Mouse (Mus musculus) myocyte (in vitro differentiated cells): ENCODE results near the gene Scfd2. TPM values are rescaled to one million over a fixed set of nuclear protein-coding genes. Genes with fewer than 3 reads are reported as not detected.

ENCODE experiments used
- H3K27me3 ChIP-seq: one replicate; pipeline ENCODE4 v1.6.1; 2011; ENCODE audit not compliant: control insufficient read depth, insufficient read depth, insufficient read length
- H3K36me3 ChIP-seq: one replicate; pipeline ENCODE4 v1.6.1; 2011; ENCODE audit not compliant: control insufficient read depth, insufficient read depth
- H3K4me2 ChIP-seq: one replicate; pipeline ENCODE4 v1.6.1; 2011; ENCODE audit warnings: low read depth, control low read depth
- H3K4me3 ChIP-seq: one replicate; pipeline ENCODE4 v1.5.1; 2011; ENCODE audit warnings: mild to moderate bottlenecking, control low read depth, moderate library complexity
- H3K79me2 ChIP-seq: one replicate; pipeline ENCODE4 v1.6.1; 2011; ENCODE audit not compliant: control insufficient read depth, insufficient read depth
- H3ac ChIP-seq: one replicate; pipeline ENCODE4 v1.6.1; 2011; ENCODE audit not compliant: control insufficient read depth, insufficient read length
- CEBPB ChIP-seq: IDR thresholded peaks from 2 replicates; pipeline ENCODE4 v1.6.1; 2011; ENCODE audit warnings: mild to moderate bottlenecking, moderate library complexity; ENCODE audit not compliant: poor library complexity, insufficient read depth, severe bottlenecking
- E2F4 ChIP-seq: IDR thresholded peaks from one replicate; pipeline ENCODE4 v1.6.1; 2011; ENCODE audit warnings: mild to moderate bottlenecking, control low read depth, moderate library complexity; ENCODE audit not compliant: insufficient read depth
- MAX ChIP-seq: IDR thresholded peaks from one replicate; pipeline ENCODE4 v1.6.1; 2011; ENCODE audit warnings: low read depth, mild to moderate bottlenecking, control low read depth
- MYOD1 ChIP-seq, 3 experiments: IDR thresholded peaks; one replicate each; pipeline ENCODE4 v1.6.1; 2011; ENCODE audit warnings: control low read depth in 2 of 3, low read depth in 2 of 3, mild to moderate bottlenecking in 2 of 3, moderate library complexity in 1 of 3; ENCODE audit not compliant: insufficient read length in 2 of 3, control insufficient read depth in 1 of 3
- MYOG ChIP-seq, 3 experiments: IDR thresholded peaks; one replicate each; pipeline ENCODE4 v1.6.1; 2011; ENCODE audit warnings: control low read depth in 2 of 3, low read depth in 2 of 3, mild to moderate bottlenecking in 2 of 3; ENCODE audit not compliant: insufficient read length in 2 of 3, control insufficient read depth in 1 of 3, insufficient read depth in 1 of 3
- POLR2A ChIP-seq: IDR thresholded peaks from one replicate; pipeline ENCODE4 v1.6.1; 2011; ENCODE audit warnings: low read depth, mild to moderate bottlenecking, control low read depth, moderate library complexity; ENCODE audit not compliant: insufficient read length
- POLR2AphosphoS2 ChIP-seq: IDR thresholded peaks from one replicate; pipeline ENCODE4 v1.6.1; 2011; ENCODE audit warnings: low read depth, control low read depth; ENCODE audit not compliant: insufficient read length
- REST ChIP-seq: IDR thresholded peaks from one replicate; pipeline ENCODE4 v1.6.1; 2011; ENCODE audit warnings: mild to moderate bottlenecking, control low read depth, moderate library complexity; ENCODE audit not compliant: insufficient read depth, insufficient read length
- SRF ChIP-seq: IDR thresholded peaks from one replicate; pipeline ENCODE4 v1.6.1; 2011; ENCODE audit warnings: low read depth; ENCODE audit not compliant: control insufficient read depth, insufficient read length
- TCF12 ChIP-seq: IDR thresholded peaks from one replicate; pipeline ENCODE4 v1.6.1; 2011; ENCODE audit warnings: mild to moderate bottlenecking, control low read depth; ENCODE audit not compliant: poor library complexity, insufficient read depth, severe bottlenecking
- TCF3 ChIP-seq: IDR thresholded peaks from one replicate; pipeline ENCODE4 v1.6.1; 2011; ENCODE audit warnings: low read depth, control low read depth; ENCODE audit not compliant: insufficient read length
- USF1 ChIP-seq: IDR thresholded peaks from one replicate; pipeline ENCODE4 v1.6.1; 2011; ENCODE audit warnings: low read depth, mild to moderate bottlenecking, control low read depth, moderate library complexity
- polyA plus RNA-seq: library from polyadenylated mRNA; unstranded; fragments of >200 nt; fragmentation: generic; extraction: Trizol; gene quantifications from one replicate; pipeline ENCODE4 v1.2.1, GENCODE M21; 2012; ENCODE audit warnings: missing spikeins

The Scfd2 gene
- polyA plus RNA-seq, 1 experiment, result 7.8 TPM

- Histone ChIP-seq H3K27me3 (no peaks in the 10 kb centered on the region), H3K4me3 (no peak overlapping the region), H3K4me2 (no peak overlapping the region), H3K36me3 (no peaks in the 10 kb centered on the region), H3ac (no peak overlapping the region), H3K79me2 (no peaks in the 10 kb centered on the region)
- TF ChIP-seq POLR2A, result no peak
These were observed 359.8 kb downstream of the Scfd2 start for GRCm38 (mm10) chr5:74171768-74172167.

DNA sequence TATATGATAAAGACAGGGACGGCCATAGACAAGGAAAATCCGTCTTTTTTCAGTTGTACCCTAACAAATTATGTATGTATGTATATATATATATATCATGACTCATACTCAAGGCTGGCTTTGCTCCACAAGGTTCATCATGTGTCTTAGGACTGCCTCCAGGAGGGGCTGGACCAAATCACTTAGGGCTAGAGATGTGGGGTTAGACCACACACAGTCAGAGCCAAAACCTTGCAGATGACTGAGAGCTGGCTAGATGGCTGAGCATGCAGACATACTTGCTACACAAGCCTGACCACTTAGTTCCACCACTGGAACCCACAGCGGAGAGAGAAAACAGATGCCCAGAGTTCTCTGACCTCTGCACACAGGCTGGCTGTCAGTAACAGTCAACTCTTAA, 363.5 kb downstream of the Scfd2 start:
- no peak for TF ChIP-seq E2F4
- TF ChIP-seq POLR2A, result no peak
- TF ChIP-seq MYOG (IDR thresholded peaks at IDR 0.05; ENCODE audit: control insufficient read depth in 1 of 3, insufficient read depth in 1 of 3, insufficient read length in 2 of 3, low read depth in 2 of 3), result no peak
- TF ChIP-seq SRF, result no peak
- TF ChIP-seq POLR2AphosphoS2, result no peak
- TF ChIP-seq USF1, result no peak
- TF ChIP-seq TCF3, result no peak
- no peak for TF ChIP-seq TCF12
- TF ChIP-seq MAX, result no peak
- TF ChIP-seq REST, result no peak
- no peak for TF ChIP-seq CEBPB
- no peak for TF ChIP-seq MYOD1 (IDR thresholded peaks at IDR 0.05; ENCODE audit: control insufficient read depth in 1 of 3, insufficient read length in 2 of 3, low read depth in 2 of 3)
- Histone ChIP-seq H3K79me2 (no peaks in the 10 kb centered on the region), H3K4me3 (no peak overlapping the region)

GRCm38 (mm10) chr5:74166642-74167041, 364.9 kb downstream of the Scfd2 start:
- no peak overlapping the region for H3K4me2 ChIP-seq
- H3ac ChIP-seq, result no peak overlapping the region
- H3K4me3 ChIP-seq, result no peak overlapping the region
- H3K36me3 ChIP-seq, result no peaks in the 10 kb centered on the region
- no peak for TF ChIP-seq MAX
- no peak for TF ChIP-seq SRF
- no peak for TF ChIP-seq POLR2AphosphoS2
- no peak for TF ChIP-seq POLR2A
- no peak for TF ChIP-seq CEBPB
- no peak for TF ChIP-seq TCF3
- TF ChIP-seq E2F4, result no peak
- TF ChIP-seq USF1, result no peak
- no peak for TF ChIP-seq MYOG (IDR thresholded peaks at IDR 0.05; ENCODE audit: control insufficient read depth in 1 of 3, insufficient read depth in 1 of 3, insufficient read length in 2 of 3, low read depth in 2 of 3)
- TF ChIP-seq MYOD1 (IDR thresholded peaks at IDR 0.05; ENCODE audit: control insufficient read depth in 1 of 3, insufficient read length in 2 of 3, low read depth in 2 of 3), result no peak
- no peak for TF ChIP-seq REST
- no peak for TF ChIP-seq TCF12
- H3K27me3 ChIP-seq, result no peaks in the 10 kb centered on the region
- no peaks in the 10 kb centered on the region for H3K79me2 ChIP-seq

More for the DNA sequence above, 363.5 kb downstream of the Scfd2 start:
- Histone ChIP-seq H3K27me3 (no peaks in the 10 kb centered on the region), H3ac (no peak overlapping the region), H3K4me2 (no peak overlapping the region), H3K36me3 (no peaks in the 10 kb centered on the region)

GRCm38 (mm10) chr5:74164547-74164946, 367.0 kb downstream of the Scfd2 start:
- Histone ChIP-seq H3K27me3 (no peaks in the 10 kb centered on the region), H3ac (no peak overlapping the region), H3K79me2 (no peaks in the 10 kb centered on the region), H3K4me2 (no peak overlapping the region), H3K36me3 (no peaks in the 10 kb centered on the region), H3K4me3 (no peak overlapping the region)
- TF ChIP-seq REST (no peak), CEBPB (no peak), MYOD1 (IDR thresholded peaks at IDR 0.05; ENCODE audit: control insufficient read depth in 1 of 3, insufficient read length in 2 of 3, low read depth in 2 of 3) (no peak), USF1 (no peak), SRF (no peak), E2F4 (no peak), POLR2A (no peak), TCF3 (no peak), TCF12 (no peak), POLR2AphosphoS2 (no peak), MAX (no peak), MYOG (IDR thresholded peaks at IDR 0.05; ENCODE audit: control insufficient read depth in 1 of 3, insufficient read depth in 1 of 3, insufficient read length in 2 of 3, low read depth in 2 of 3) (no peak)

DNA sequence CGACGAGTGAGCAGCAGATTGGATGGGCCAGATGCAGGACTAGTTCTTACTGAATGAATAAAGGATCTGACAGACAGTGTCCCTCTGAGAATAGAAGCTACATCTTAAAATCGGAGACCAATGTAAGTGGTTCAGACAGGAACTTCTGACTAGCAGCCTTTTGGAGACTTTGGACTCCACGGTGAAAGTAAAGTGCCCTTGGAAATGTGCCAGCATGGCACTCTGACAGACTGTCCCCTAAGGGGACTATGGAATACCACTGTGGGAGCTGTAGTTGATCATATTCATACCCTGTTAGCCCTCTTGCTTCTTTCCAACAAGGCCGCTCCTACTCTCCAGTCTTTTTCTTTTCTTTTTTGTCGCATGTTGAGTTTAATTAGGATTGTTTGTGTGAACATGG, 368.4 kb downstream of the Scfd2 start:
- no peak overlapping the region for H3ac ChIP-seq
- H3K36me3 ChIP-seq, result no peaks in the 10 kb centered on the region
- H3K4me3 ChIP-seq, result no peak overlapping the region
- no peaks in the 10 kb centered on the region for H3K27me3 ChIP-seq
- TF ChIP-seq CEBPB (no peak), TCF12 (no peak), SRF (no peak), POLR2A (no peak), MYOG (IDR thresholded peaks at IDR 0.05; ENCODE audit: control insufficient read depth in 1 of 3, insufficient read depth in 1 of 3, insufficient read length in 2 of 3, low read depth in 2 of 3) (no peak), TCF3 (no peak)
- no peaks in the 10 kb centered on the region for H3K79me2 ChIP-seq
- H3K4me2 ChIP-seq, result no peak overlapping the region
